Mouse (Mus musculus): ENCODE results near the gene Kcne1.

Gene Kcne1

DNA sequence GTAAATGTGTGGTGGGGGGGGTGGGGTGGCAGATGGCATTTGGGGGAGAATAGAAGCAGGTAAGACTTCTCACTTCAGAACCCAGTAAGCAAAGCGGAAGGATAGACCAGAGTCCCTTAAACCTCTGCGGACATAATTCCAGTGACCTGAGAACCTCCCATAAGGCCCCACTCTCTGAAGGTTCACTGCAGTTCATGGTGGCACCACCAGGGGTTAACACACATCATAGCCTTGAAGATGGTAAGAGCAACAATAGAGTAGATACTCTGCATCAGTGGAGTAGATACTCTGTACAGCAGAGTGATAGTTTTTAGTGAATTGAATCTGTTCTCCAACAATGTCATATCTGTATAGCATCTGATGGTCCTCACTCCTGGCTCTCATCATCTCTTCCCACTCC is 53.7 kb downstream of the Kcne1 start:
- DNase-seq (ENCODE audit: low spot score): no peak

DNA sequence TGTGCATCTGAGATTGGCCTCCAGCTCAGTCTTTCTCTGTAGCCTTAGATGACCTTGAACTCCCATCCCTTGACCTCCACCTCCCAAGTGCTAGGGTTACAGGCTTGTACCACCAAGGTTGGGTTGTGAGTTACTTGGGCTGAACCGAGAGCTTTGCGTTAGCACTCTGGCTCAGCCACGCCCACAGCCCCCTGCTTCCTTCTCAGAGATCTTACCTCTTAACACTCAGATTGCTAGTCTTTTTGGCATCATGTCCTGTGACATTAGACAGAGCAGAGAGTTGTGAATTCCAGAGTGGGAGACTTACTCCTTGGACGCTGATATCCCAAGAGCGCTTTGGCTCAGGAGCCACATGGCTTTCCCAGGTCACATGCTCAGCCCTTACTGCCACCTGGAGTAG is 56.8 kb downstream of the Kcne1 start:
- DNase-seq (ENCODE audit: low spot score): no peak

DNA sequence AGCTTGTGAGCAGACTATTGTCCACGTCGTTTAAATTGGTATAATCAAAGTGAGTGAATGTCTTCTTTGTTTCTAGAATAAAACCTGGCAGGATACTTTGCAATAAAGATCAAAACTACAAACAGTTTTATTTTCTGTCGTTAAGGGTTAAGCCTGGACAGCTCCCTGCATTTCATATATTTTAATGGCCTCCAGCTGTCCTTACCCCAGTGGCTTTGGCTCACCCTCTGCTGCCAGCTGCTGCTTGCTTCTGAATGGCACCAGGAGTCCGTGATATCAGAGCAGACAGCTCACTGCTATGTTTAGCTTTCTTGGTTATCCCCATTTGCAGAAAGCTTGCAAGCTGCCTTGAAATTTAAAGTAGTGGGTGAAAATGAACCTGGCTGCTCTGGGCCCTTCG is 57.3 kb downstream of the Kcne1 start:
- no peak for DNase-seq (ENCODE audit: low spot score)

DNA sequence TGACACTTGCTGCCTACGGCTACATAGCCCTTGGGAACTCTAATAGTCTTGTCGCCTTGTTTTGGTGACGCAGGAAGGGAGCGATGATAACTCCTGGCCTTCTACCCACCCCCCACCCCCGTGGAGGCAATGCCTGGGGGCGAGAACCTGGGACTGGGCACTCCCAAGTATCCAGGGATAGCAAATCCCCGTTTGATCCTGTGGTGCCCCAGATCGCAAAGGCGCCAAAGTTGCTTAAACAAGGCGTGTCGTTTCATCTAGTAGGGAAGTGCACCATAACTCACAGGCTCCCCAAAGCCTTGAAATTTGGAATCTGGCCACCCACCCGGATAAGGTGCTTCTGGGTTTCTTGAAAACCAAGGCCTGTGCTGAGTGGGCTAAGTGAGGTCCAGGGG is 57.9 kb downstream of the Kcne1 start:
- DNase-seq (ENCODE audit: low spot score): peak; percentile 48

DNA sequence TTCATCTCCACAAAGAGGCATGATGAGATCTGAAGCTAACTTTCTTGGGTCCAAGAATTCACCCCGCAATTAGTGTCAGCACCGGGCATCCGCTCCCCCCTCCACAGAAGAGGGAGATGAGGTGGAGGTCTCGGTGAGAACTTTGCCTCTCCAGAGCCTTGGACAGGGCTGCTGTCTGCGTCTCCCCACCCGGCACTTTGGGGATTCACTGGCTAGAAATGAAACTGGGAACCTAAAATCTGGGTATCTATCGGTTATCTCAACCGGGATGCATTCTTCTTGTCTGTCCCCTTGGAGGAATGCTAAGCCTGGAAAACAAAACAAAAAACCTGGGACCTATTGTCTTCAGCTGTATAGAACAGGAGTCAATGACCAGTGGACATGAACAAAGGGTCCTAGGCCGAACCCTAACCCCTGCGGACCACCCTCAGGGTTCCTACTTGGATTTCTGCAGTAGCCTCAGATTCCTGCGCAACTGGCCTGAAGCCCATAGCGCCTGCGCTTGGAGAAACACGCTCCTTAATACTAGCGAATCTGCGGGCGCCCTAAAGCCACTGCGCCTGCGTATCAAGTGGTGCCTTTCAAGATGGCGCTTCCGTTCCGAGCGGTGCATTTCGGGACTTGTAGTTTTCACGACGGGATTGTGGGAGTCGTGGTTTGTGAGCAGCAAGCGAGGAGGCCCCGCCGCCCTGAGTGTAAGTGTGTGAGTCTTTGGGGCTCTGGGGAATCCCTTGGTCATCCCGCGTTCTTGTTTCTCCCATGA is 58.4 kb downstream of the Kcne1 start, which contains the start of gene Smim11:
Gene Smim11, plus strand, starts transcription at position 638 of the 763 bp plus-strand sequence.
- peak; percentile 90 for DNase-seq (ENCODE audit: low spot score)

Data from ovary, postnatal 36 days (tissue).